Mouse (Mus musculus) embryo, embryonic 10 days (tissue): ENCODE results near the gene Disp2.
A peak's percentile ranks its signal among the peaks of the same experiment; 100 is the strongest.

Experiments used
- DNase-seq: peaks from one replicate; pipeline ENCODE4 v3.0.0-alpha.2; 2015; ENCODE audit warnings: low spot score

Gene Disp2

DNA sequence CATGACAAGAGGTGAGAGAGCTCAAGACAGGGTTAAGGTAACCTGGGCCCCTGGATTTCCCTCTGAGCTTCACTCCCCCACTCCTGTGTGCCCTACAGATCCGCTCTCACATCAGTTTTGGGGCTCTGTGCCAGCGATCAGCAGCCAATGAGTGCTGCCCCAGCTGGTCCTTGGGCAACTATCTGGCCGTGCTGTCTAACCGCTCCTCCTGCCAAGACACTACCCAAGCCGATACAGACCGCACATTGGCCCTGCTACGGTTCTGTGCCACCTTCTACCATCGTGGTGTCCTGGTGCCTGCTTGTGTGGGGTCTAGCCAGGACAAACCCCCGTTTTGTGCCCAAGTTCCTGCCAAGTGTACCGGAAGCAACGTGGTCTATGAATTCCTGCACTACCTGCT, 10.0 kb downstream of the Disp2 start:
- no peak for DNase-seq

DNA sequence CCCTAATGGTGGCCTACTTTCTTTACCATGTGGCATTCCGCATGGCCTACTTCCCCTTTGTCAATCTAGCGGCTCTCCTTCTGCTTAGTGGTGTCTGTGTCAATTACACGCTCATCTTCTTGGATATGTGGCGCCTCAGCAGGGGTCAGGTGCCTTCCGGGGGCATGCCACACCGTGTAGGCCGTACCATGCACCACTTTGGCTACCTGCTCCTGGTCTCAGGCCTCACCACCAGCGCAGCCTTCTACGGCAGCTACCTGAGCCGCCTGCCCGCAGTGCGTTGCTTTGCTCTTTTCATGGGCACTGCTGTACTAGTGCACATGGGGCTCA, 10.7 kb downstream of the Disp2 start:
- no peak for DNase-seq

DNA sequence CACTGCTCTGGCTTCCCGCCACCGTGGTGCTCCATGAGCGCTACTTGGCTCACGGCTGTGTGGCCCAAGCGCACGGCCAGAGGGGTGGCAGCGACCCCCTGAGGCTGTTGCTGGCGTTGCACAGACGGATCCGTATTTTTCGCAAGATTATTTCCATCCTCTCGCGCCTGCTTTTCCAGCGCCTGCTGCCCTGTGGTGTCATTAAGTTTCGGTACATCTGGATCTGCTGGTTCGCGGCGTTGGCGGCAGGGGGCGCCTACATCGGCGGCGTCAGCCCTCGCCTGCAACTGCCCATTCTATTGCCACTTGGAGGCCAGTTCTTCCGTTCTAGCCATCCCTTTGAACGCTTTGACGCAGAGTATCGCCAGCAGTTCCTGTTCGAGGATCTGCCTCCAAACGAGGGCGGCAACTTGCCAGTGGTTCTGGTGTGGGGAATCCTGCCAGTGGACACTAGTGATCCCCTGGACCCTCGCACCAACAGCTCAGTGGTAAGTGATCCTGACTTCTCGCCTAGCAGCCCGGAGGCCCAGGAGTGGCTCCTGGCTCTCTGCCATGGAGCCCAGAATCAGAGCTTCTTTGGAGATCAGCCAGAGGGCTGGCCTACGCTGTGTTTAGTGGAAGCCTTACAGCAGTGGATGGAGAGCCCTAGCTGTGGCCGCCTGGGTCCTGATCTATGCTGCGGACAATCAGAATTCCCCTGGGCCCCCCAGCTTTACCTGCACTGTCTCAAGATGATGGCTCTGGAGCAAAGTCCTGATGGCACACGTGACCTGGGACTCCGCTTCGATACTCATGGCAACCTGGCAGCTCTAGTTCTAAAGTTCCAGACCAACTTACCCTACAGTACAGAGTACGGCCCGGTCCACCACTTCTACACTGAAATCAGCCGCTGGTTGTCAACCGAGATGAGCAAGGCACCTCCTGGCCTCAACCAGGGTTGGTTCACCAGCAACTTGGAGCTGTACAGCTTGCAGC, 11.3 kb downstream of the Disp2 start:
- peak; percentile 82 for DNase-seq

DNA sequence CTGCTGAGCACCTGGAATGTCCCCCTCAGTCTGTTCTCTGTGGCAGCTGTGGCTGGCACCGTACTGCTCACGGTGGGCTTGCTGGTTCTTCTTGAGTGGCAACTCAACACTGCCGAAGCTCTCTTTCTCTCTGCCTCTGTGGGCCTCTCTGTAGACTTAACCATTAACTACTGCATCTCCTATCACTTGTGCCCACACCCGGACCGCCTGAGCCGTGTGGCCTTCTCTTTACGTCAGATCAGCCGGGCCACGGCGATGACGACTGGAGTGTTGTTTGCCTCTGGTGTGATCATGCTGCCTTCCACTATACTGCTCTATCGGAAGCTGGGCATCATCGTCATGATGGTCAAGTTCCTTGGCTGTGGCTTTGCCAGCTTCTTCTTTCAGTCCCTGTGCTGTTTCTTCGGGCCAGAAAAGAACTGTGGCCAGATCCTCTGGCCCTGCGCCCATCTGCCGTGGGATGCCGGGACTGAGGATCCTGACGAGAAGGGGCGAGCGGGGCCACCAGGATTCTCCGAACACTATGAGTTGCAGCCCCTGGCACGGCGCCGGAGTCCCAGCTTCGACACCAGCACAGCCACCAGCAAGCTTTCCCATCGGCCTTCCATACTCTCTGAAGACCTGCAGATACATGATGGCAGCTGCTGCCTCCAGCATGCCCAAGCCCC, 12.2 kb downstream of the Disp2 start:
- no peak for DNase-seq

DNA sequence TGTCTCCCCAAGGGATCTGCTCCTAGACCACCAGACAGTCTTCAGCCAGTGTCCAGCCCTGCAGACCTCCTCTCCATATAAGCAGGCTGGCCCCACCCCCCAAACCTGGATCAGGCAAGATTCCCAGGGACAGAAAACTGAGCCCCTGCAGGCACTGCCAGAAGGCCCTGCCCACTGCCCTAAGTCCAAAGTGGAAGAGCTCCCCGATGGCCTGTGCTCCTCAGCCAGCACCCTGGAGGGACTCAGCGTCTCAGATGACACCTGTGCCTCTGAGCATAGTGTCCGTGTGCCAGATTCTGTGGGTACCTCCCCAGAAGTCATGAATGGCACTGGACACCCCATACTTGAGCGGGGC, 12.7 kb downstream of the Disp2 start:
- no peak for DNase-seq

DNA sequence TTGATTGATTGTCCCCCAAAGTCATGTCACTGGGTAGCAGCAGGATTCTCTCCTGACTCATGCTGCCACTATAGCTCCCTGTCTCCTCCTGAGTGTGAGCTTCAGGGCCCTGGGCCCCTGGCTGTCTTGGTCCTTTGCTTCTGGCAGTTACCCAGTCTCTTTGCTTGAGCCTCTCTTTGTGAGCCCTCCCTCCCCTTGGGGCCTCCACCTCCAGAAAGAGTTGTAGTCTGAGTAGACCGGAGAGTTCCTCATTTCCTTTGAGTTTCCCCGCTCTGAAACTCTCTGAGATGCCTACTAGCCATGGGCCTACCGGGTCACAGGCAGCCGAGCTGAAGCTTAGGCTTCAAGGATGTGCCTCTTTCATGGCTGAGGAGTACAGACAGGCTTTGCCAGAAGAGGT, 14.1 kb downstream of the Disp2 start:
- DNase-seq = no peak

- no peak for DNase-seq
Measured at GRCm38 (mm10) chr2:118802542-118803118, 23.1 kb downstream of the Disp2 start.

DNA sequence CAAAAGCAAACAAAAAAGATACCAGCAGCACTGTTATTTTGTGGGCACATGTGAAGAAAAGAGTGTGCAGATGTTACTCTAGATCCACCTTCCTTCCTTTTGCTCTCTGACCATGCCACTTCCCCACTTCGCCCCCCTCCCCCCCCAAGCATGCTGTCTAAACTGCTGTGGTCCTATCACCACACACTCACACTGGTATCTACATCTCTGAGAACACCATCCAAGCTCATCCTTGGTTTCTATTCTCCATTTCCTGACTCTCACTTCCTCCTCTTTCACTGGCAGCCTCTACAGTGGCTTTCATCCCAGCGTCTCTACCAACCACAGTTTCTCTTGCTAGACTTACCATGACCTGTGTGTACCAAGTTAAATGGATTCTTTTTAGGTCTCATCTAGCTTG, 25.0 kb downstream of the Disp2 start:
- no peak for DNase-seq

- DNase-seq = no peak
Measured at GRCm38 (mm10) chr2:118805137-118805536, 25.6 kb downstream of the Disp2 start.

GRCm38 (mm10) chr2:118805756-118806155, 26.2 kb downstream of the Disp2 start:
- DNase-seq = no peak

- DNase-seq = no peak
Measured at GRCm38 (mm10) chr2:118806860-118807259, 27.3 kb downstream of the Disp2 start.

GRCm38 (mm10) chr2:118810861-118811260, 31.3 kb downstream of the Disp2 start:
- no peak for DNase-seq

DNA sequence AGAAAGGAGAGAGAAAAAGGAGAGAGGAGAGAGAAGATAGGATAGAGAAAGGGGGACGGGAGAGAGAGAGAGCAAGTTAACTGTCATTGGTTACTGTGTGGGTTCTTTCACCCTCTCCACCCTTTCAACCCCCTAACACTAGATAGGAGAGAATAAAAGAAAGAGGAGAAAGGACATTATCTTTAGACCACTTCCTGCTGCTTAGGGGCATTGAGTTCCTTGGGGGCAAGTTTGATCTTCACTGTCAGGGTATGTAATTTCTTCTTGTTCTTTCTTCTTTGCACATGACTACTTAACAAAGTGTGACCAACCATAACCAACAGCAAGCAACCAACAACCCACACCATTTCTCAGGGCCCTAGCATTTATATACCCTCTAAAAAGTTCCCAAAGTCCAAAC, 33.2 kb downstream of the Disp2 start:
- no peak for DNase-seq

DNA sequence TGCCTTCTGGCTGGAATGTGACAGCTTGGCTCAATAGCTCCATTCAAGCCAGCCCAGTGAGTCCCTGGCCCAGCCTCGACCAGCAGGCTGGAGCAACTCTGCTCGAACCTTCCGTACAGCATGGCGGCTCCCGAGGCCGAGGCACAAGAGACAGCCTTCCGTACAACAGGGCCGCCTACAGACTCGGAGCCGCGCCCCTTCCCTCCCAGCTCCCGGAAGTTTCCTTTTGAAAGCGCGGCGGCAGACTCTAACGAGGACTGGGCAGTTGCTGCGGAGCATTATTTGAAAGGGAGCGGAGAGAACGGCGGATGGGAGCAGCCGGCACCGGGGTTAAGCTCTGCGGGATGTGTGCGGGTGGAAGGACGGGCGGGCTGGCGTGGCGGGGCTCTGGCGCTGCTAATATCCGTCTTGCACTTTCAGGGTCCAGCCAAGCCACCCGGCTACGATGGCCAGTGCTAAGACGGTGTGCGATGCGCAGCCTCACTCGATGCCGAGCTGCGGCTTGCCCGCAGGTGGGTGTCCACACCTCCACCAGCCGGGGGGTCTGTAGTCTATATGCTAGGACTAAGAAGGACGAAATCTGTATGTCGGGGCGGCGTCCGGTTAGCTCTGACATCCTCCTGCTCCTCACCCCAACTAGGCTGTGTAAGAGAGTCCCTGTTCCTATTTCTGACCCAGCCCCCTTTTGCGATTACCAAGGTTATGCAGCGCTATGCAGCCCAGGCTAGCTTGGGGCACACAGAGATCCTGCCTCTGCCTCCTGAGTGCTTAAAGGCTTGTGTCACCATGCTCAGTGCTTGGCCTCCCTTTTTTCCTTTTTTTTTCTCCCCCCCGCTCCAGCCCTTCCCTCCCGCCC, 34.7 kb downstream of the Disp2 start, which contains the start of gene Knstrn:
Gene Knstrn (plus strand): TSS at position 23 of the 856 bp plus-strand sequence.
- DNase-seq = peak; percentile 99

DNA sequence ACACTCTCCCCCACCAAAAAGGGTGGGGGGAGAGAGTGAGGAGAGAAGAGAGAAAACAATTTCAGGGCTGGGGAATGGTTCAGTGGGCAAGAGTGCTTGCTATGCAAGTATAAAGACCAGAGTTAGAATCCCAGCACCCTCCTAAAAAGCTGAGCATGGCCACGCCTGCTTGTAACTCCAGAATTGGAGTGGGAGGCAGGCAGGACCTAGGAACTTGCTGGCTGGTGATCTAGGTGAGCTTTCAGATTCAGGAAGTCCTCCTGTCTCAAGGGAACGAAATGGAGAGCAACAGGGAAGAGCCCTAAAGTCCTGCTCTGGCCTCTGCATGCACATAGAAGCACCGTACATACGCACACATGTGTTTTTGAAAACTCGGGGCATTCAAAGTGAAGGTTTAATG, 43.3 kb downstream of the Disp2 start:
- no peak for DNase-seq

DNA sequence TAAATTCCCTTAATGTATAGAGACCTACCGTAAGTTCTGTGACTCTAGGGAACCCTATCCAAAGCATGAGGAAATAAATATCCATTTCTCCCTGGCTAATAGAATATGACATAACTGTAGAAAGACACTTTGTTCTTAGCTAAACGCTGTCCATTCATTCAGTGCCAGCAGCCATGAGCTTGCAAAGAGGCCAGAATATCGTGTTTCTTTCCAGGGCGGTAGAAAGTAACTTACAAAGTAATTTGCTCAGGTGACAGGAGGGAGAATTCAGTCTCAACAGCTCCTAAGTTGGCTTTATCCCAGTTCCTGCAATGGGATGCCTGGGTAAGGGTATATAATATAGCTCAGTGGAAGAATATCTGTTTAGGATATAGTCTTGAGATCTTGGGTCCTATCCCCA, 44.9 kb downstream of the Disp2 start:
- no peak for DNase-seq

DNA sequence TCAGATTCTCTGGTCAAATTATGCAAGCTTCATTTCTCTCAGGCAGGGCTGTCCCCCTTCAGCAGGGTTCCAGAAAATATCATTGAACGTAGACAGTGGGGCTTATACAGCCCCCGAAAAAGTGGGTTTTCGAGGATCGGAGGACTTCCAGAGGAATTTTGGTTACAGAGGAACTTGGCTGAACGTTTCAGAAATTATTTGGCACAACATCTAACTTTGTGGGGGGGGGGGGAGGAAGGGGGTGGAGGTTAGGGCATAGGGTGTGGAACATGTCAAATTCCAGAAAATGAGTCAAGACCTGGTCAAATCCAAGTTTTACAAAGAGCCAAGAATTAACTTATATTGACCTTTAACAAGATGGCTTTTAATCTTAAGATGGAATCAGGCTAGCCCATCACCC, 49.6 kb downstream of the Disp2 start:
- DNase-seq = no peak

- no peak for DNase-seq
Measured at GRCm38 (mm10) chr2:118834061-118834460, 54.5 kb downstream of the Disp2 start.

DNA sequence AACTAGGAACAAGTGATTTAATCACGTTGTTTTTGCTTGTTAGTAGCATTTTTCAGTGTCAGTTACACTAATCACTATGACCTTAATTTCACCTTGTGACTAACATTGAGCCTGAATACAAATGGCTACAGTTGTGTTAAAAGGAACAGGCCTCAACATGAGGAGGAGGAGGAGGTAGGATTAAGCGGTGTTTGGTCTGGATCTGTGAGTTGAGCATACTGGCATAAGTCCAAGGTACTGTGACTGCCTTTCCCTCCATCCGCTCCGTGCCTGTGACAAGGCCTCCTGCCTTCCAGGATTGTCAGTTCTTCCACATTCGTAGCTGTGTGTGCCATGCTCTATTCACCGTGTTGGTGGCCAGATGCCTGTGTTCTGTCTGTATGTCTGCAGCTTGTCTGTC, 55.6 kb downstream of the Disp2 start:
- DNase-seq = no peak

- no peak for DNase-seq
Measured at GRCm38 (mm10) chr2:118838330-118838729, 58.8 kb downstream of the Disp2 start.

DNA sequence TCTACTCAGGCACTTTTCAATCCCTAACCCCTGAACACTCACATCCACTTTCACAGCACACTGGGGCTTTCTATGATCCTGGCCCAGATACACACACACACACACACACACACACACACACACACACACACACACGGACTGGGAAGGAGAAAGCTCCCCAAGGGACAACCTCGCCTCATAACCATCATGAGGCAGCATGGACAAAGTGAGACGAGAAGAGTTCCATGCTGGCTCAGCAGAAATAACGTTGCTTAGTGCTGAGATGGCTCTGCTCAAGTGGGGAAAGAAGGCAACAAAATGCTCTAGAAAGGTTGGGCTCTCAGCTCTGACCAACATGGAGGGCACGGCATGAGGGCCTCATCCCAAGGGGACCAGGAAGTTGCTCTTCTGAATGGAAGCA, 61.7 kb downstream of the Disp2 start:
- DNase-seq = no peak

- DNase-seq = no peak
Measured at GRCm38 (mm10) chr2:118841774-118842173, 62.3 kb downstream of the Disp2 start.
